Mouse (Mus musculus): ENCODE data around the gene Leng1. TPM values are rescaled to one million over a fixed set of nuclear protein-coding genes. Genes with fewer than 3 reads are reported as not detected.

The Leng1 gene
- polyA plus RNA-seq, 1 experiment from 2014 or later: 17.4 TPM

GRCm38 (mm10) chr7:3611006-3611405 lies 54.6 kb downstream of the Leng1 start:
- Histone ChIP-seq H3K27me3 (ENCODE audit: insufficient read depth, low read length) (no peaks in the 10 kb centered on the region), H3K27ac (ENCODE audit: low read length) (no peak overlapping the region), H3K4me2 (replicated peaks; ENCODE audit: low read depth, low read length) (no peak overlapping the region), H3K4me3 (ENCODE audit: low read length) (no peak overlapping the region), H3K9ac (replicated peaks; ENCODE audit: low read length) (no peak overlapping the region), H3K9me3 (ENCODE audit: low read length) (no peaks in the 10 kb centered on the region), H3K4me1 (ENCODE audit: insufficient read depth, low read length) (no peaks in the 10 kb centered on the region), H3K36me3 (ENCODE audit: insufficient read depth, low read length) (no peaks in the 10 kb centered on the region)
- no peak for ATAC-seq (ENCODE audit: low FRiP score, low TSS enrichment)
- 90% methylated on average over 13 of the region's 13 CpGs for WGBS

GRCm38 (mm10) chr7:3610437-3610836 lies 55.2 kb downstream of the Leng1 start:
- Histone ChIP-seq H3K36me3 (ENCODE audit: insufficient read depth, low read length) (no peaks in the 10 kb centered on the region), H3K4me3 (ENCODE audit: low read length) (no peak overlapping the region), H3K4me2 (replicated peaks; ENCODE audit: low read depth, low read length) (no peak overlapping the region), H3K27me3 (ENCODE audit: insufficient read depth, low read length) (no peaks in the 10 kb centered on the region), H3K9ac (replicated peaks; ENCODE audit: low read length) (no peak overlapping the region), H3K4me1 (ENCODE audit: insufficient read depth, low read length) (no peaks in the 10 kb centered on the region), H3K27ac (ENCODE audit: low read length) (no peak overlapping the region), H3K9me3 (ENCODE audit: low read length) (no peaks in the 10 kb centered on the region)
- WGBS: 85% methylated on average over 3 of the region's 3 CpGs
- no peak for ATAC-seq (ENCODE audit: low FRiP score, low TSS enrichment)

Small RNAs within 50 kb of the gene (microRNA-seq; reads per million reads assigned to microRNA genes)
- 2.4 reads per million, percentile 10 among the genes with 10 or more reads in this experiment for gene Mir3572

Other genes starting within 250 kb of the Leng1 start
- gene Cacng6, start 241.6 kb downstream of the Leng1 start, polyA plus RNA-seq (2015; fragmentation: Nextera tagmentation; extraction: Ambion mirVana): 0.19 and 0.22 TPM in 2 replicates
- gene Tarm1, start 163.2 kb downstream of the Leng1 start, polyA plus RNA-seq (2015; fragmentation: Nextera tagmentation; extraction: Ambion mirVana): 0.12 TPM in 1 of 2 replicates, not detected in the other
- 0.25 and 0.36 TPM in 2 replicates for gene Oscar, start 49.7 kb downstream of the Leng1 start, polyA plus RNA-seq (2015; fragmentation: Nextera tagmentation; extraction: Ambion mirVana)
- gene Ndufa3, start 48.5 kb downstream of the Leng1 start, polyA plus RNA-seq (2015; fragmentation: Nextera tagmentation; extraction: Ambion mirVana): 504 and 516 TPM in 2 replicates
- 21.4 and 27.7 TPM in 2 replicates for gene Tfpt, start 35.9 kb downstream of the Leng1 start, polyA plus RNA-seq (2015; fragmentation: Nextera tagmentation; extraction: Ambion mirVana)
- gene Prpf31, start 35.9 kb downstream of the Leng1 start, polyA plus RNA-seq (2015; fragmentation: Nextera tagmentation; extraction: Ambion mirVana): 115 and 118 TPM in 2 replicates
- 65.3 and 71.6 TPM in 2 replicates for gene Cnot3, start 20.6 kb downstream of the Leng1 start, polyA plus RNA-seq (2015; fragmentation: Nextera tagmentation; extraction: Ambion mirVana)
- gene Tmc4, start 11.7 kb upstream of the Leng1 start, polyA plus RNA-seq (2015; fragmentation: Nextera tagmentation; extraction: Ambion mirVana): 25.3 and 29.1 TPM in 2 replicates
- 286 and 341 TPM in 2 replicates for gene Tsen34, start 27.0 kb upstream of the Leng1 start, polyA plus RNA-seq (2015; fragmentation: Nextera tagmentation; extraction: Ambion mirVana)
- gene Mboat7, start 27.7 kb upstream of the Leng1 start, polyA plus RNA-seq (2015; fragmentation: Nextera tagmentation; extraction: Ambion mirVana): 70.5 and 73.9 TPM in 2 replicates
- 1,357 and 1,383 TPM in 2 replicates for gene Rps9, start 38.2 kb upstream of the Leng1 start, polyA plus RNA-seq (2015; fragmentation: Nextera tagmentation; extraction: Ambion mirVana)
- 0.85 and 0.98 TPM in 2 replicates for gene Pirb, start 54.6 kb upstream of the Leng1 start, polyA plus RNA-seq (2015; fragmentation: Nextera tagmentation; extraction: Ambion mirVana)
- gene Gm15448, start 159.8 kb upstream of the Leng1 start, polyA plus RNA-seq (2015; fragmentation: Nextera tagmentation; extraction: Ambion mirVana): 0.11 TPM in 1 of 2 replicates, not detected in the other
- 0.13 and 0.21 TPM in 2 replicates for gene Pira2, start 179.2 kb upstream of the Leng1 start, polyA plus RNA-seq (2015; fragmentation: Nextera tagmentation; extraction: Ambion mirVana)
- 0.09 and 0.14 TPM in 2 replicates for gene Gm14548, start 232.3 kb upstream of the Leng1 start, polyA plus RNA-seq (2015; fragmentation: Nextera tagmentation; extraction: Ambion mirVana)
- gene Lilra6, start 249.7 kb upstream of the Leng1 start, polyA plus RNA-seq (2015; fragmentation: Nextera tagmentation; extraction: Ambion mirVana): 0.13 and 0.19 TPM in 2 replicates